Mouse (Mus musculus): ENCODE data around the gene Pdlim3.
A peak's percentile ranks its signal among the peaks of the same experiment; 100 is the strongest.
"Not testable (repeated sequence)": the region's sequence is repeated elsewhere in the genome, so short reads cannot be mapped to it uniquely, and the experiment has no call there.

Gene Pdlim3

DNA sequence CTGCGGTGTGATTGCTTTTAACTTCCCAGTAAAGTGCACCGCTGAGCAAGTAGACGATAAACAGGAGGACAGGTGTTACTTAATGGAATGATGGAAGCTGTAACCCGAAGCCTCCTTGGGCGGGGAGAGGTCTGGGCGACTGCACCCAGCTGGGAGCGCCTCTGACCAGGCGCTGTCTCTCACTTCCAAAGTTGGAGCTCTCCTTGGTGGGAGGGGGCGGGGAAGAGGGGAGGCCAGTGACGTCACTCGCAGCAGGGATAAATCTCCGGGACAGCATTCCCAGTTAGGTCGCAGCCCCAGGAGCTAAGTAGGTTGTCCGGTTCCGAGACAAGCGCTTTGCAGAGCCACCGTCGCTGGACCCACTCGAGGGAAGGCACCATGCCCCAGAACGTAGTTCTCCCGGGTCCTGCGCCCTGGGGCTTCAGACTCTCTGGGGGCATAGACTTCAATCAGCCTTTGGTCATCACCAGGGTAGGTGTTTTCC lies at the start of gene Pdlim3:
Gene Pdlim3, plus strand, starts transcription at position 260 of the 484 bp plus-strand sequence.
- peak; percentile 90 for DNase-seq (ENCODE audit: inconsistent ontology term)

DNA sequence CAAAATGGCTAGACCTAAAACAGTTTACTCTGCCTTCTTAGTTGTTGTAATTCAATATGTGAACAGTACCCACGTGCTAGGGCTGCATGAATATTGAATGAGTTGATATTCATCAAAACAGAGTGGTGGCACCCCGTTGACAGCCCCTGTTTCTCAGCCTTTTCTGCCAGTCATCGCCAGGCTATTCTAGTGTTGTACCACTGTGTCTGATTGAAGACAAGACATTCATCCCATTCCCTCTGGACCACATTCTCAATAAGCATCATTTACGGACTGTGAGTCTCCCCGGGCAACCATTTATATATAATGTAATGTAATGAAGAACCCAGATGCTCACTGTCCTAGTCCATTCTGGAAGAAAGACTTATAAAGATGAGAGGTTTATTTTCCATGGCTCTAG lies 42.0 kb upstream of the Pdlim3 start:
- no peak for DNase-seq (ENCODE audit: inconsistent ontology term)

DNA sequence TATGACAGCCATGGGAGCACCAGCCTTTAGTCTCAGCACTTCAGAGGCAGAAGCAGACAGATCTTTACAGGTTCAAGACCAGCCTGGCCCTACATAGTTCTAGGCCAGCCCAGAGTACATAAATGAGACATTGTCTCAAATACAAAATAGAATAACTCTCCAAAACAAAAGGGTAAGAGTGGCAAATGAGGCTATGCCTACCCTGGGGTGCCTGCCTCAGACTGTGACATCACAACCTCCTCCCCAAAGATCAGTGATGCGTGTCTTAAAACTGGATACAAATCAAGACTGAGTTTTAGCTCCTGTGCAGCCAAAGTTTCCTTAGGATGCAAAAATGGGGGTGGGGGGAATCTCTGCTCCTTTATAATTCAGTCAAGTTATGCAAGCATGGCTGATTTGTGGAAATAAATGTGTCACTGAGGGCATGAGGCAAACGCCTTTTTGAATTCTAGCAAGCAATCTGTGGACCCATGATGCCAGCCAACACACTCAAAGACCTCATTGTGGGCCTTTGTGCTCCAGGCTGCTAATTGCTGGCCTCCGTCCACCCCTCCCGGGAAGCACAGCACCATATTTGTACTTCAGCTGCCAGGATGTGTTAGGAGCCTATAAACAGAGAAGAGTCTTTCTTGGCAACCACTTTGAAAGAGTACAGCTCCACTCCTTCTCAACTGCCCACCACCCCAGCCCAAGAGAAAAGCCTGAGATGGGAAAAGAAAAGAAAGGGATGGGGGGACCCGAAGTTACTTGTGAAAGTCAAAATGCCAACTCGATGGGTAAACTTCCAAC lies 41.0 kb upstream of the Pdlim3 start:
- peak; percentile 99 for DNase-seq (ENCODE audit: inconsistent ontology term)

GRCm38 (mm10) chr8:45844911-45845481 lies 40.3 kb upstream of the Pdlim3 start:
- DNase-seq (ENCODE audit: inconsistent ontology term) = peak; percentile 26

- peak; percentile 70 for DNase-seq (ENCODE audit: inconsistent ontology term)
These were observed 39.4 kb upstream of the Pdlim3 start for GRCm38 (mm10) chr8:45845906-45846305.

GRCm38 (mm10) chr8:45855118-45855517 lies 30.1 kb upstream of the Pdlim3 start:
- DNase-seq (ENCODE audit: inconsistent ontology term) = no peak

- no peak for DNase-seq (ENCODE audit: inconsistent ontology term)
These were observed 27.5 kb upstream of the Pdlim3 start for GRCm38 (mm10) chr8:45857734-45858133.

- DNase-seq (ENCODE audit: inconsistent ontology term) = no peak
These were observed 26.9 kb upstream of the Pdlim3 start for GRCm38 (mm10) chr8:45858391-45858790.

GRCm38 (mm10) chr8:45871587-45871986 lies 13.7 kb upstream of the Pdlim3 start:
- DNase-seq (ENCODE audit: inconsistent ontology term) = not testable (repeated sequence)

DNA sequence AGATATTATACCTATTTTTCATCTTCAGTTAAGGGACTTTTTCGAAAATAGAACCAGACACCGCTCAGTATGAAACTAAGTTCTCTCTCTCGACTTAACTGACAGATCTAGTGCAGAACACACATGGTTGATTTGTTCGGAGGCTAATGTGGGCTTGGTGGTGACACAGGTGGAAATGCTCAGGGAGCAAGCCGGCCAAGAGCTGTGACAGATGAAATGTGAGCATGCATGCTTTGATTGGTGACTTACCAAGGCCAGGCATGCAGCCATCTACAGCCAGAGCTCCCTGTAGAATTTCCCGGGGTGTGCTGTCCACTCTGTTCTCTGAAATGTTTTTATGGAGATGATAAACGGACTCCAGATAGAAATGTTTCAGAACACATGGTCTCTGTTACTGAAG lies 13.2 kb upstream of the Pdlim3 start:
- DNase-seq (ENCODE audit: inconsistent ontology term) = peak; percentile 35

DNA sequence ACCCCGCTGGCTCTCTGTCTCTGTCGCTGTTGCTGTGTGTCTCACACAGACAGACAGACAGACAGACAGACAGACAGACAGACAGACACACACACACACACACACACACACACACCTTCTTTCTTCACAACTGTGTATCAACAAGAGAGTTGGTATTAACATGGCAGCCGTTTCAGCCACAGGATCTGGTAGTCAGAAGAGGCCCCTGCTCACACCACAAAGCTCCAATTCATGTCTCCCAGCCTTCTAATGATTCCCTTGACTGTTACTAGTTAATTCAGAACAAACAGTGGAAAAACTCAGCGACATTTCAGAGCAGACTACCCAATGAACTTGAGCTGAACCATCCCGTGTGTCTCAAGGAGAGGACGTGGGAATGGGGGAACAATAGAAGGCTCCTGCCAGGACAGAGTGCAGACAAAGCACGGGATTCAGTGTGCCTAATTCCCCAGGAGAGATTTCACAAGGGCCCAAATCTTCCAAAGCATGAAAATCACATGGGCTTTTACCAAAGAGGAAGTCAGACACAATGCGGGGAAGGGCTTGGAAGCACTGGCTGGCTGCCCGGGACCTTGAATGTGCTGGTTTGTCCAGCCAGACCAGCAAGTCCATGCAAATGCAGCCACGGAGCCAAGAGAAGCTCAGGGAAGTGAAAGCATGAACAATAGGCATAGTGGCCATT lies 10.2 kb upstream of the Pdlim3 start:
- peak; percentile 97 for DNase-seq (ENCODE audit: inconsistent ontology term)

DNA sequence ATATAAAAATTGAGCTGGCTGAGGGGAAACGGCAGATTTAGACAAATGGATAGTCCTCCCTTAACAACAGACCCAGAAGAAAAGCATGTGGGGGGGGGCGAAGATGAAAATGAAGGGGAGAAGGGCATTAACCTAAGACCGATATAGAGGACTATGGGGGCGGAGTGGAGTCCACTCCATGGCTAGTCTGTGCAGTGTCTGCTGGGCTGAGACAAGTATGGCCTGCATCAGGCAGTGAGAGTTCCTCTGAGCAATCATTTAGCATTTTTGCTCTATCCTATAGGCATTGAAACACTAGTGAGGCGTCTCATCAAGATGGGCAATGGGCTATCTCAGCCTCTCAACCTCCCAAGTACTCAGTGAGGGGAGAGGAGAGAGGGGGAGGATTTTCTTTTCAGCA lies 8.9 kb upstream of the Pdlim3 start:
- DNase-seq (ENCODE audit: inconsistent ontology term) = no peak

- DNase-seq (ENCODE audit: inconsistent ontology term) = no peak
These were observed 7.6 kb upstream of the Pdlim3 start for GRCm38 (mm10) chr8:45877680-45878079.

DNA sequence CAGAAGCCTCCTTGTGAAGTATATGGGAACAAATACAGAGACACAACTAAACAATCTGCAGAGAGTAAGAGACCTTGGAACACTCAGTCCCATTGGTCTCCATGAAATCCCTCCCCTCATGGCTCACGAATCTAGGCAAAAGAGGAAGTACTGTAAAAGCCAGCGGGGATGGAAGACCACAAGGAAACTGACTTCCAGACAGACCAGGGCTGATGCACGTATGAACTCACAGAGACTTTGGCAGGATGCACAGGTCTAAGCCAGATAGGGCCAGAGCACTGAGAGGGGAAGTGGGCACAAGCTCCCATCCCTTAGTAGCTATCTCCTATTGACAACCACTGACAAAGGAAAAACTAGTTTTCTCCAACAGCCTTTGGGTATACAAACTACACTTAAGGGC lies 4.8 kb upstream of the Pdlim3 start:
- DNase-seq (ENCODE audit: inconsistent ontology term) = no peak

- DNase-seq (ENCODE audit: inconsistent ontology term) = no peak
These were observed 3.5 kb upstream of the Pdlim3 start for GRCm38 (mm10) chr8:45881726-45882125.

DNA sequence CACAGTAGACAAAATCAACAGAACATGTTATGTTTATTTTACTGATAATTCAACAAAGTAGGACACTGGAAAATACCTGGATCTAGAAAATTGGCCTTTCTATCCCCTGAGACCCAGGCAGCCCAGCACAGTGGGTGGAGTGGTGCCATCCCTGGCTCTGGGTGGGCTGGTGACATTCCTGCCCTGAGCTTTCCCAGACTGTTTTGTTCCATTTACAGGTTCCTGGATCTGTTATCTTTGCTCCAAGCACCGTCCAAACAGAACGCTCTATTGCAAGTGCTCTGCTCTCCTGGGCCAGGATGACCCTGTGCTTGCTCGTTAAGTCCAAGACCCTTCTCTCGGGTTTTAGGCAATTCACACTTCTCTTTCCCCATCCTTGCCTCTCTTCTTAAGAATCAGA lies 1.5 kb upstream of the Pdlim3 start:
- no peak for DNase-seq (ENCODE audit: inconsistent ontology term)

- peak; percentile 27 for DNase-seq (ENCODE audit: inconsistent ontology term)
These were observed 709 bp upstream of the Pdlim3 start for GRCm38 (mm10) chr8:45884552-45884951.

DNA sequence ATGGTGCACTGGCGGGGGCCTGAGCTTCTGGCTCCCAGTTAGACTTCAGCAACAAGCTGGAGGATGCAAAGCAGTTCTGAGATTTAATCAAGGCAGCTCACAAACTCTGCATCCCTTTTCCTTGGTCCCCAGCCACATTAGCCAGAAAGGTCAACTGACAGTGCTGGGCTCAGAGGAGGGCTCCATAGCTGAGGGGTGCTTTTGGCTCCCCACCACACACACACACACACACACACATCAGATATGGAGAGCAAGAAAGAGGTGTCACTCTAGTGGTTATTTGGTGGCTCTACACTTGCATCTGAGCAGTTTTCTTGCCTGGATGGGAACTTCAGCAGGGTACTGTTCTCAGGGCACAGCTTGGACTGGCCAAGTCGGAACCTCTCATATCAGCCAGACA lies 514 bp downstream of the Pdlim3 start:
- no peak for DNase-seq (ENCODE audit: inconsistent ontology term)

DNA sequence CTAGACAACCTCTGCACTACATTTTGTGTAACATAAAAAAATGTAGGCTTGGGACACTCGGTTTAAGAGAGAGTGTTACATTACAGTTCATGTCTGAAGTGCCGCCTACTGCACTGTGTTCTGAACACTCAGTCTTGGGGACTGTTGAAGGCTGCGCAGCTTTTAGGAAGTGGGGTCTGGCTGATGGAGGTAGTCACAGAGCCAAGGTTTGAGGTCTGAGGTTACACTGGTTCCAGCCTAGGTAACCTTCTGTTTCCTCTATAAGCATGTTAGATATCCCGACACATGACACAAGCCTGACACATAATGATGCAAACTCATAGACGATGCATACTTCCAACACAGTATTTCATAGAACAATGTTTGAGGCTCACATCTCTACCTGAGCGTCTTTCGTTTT lies 4.5 kb downstream of the Pdlim3 start:
- DNase-seq (ENCODE audit: inconsistent ontology term) = no peak

GRCm38 (mm10) chr8:45896590-45896989 lies 11.3 kb downstream of the Pdlim3 start:
- no peak for DNase-seq (ENCODE audit: inconsistent ontology term)

DNA sequence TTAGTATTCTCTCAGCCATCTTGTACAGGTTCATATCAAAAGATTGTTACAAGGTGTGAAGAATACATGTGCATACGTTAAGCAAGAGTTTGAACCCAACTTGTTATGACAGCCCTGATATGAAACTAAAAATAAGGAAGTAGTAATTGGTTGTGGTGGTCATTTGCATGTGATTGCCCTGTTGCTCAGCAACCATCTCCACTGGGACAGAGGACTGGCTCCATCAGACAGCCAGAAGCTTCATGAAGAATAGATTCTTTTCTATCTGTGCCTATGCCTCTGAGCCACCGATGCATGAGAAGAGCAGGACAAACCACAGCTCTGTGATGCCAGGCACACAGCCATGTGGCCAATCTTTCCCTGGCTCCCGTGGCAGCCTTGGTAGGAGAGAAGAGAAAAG lies 14.5 kb downstream of the Pdlim3 start:
- peak; percentile 87 for DNase-seq (ENCODE audit: inconsistent ontology term)

DNA sequence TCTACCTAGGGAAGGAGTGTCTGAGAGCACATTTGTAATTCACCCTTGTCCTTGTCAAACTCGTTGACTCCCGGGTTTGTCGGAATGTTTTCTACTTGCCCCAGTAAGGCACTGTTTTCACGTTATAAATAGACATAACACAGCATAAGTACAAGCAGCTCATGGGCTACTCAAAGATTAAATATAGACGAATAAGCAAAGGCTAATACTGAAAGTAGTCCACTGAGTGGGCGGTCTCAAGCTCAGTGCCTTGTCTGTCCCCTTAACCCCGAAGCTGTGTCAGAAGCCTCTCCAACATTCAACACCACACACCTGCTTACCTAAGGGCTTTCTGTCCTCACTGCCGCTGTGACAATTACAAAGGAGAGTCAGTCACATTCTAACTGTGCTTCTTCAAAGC lies 16.4 kb downstream of the Pdlim3 start:
- no peak for DNase-seq (ENCODE audit: inconsistent ontology term)

GRCm38 (mm10) chr8:45903659-45904058 lies 18.4 kb downstream of the Pdlim3 start:
- DNase-seq (ENCODE audit: inconsistent ontology term) = peak; percentile 88
